Mouse (Mus musculus) cerebellum, adult 8-10 months (tissue): ENCODE data around the gene Olfr437.
"Not testable (repeated sequence)": the region's sequence is repeated elsewhere in the genome, so short reads cannot be mapped to it uniquely, and the experiment has no call there.

Experiments used
- DNase-seq: peaks from one replicate; pipeline ENCODE4 v3.0.0; 2022

The Olfr437 gene

GRCm38 (mm10) chr6:43162982-43163381, at the start of gene Olfr437:
TSS of gene Olfr437 (plus strand) at chr6:43163282.
- no peak for DNase-seq

- not testable (repeated sequence) for DNase-seq
These were observed 16.8 kb upstream of the Olfr437 start, which contains the start of gene Olfr237-ps1 for GRCm38 (mm10) chr6:43146267-43146666. TSS of gene Olfr237-ps1 (plus strand) at chr6:43146567.

GRCm38 (mm10) chr6:43159502-43159901, 3.6 kb upstream of the Olfr437 start:
- peak; percentile 27 for DNase-seq

- DNase-seq, result peak; percentile 6
These were observed 4.2 kb downstream of the Olfr437 start for GRCm38 (mm10) chr6:43167246-43167645.

GRCm38 (mm10) chr6:43171840-43172239, 8.8 kb downstream of the Olfr437 start, which contains the start of gene Olfr13:
TSS of gene Olfr13 (plus strand) at chr6:43172140.
- no peak for DNase-seq

GRCm38 (mm10) chr6:43178129-43178528, 15.0 kb downstream of the Olfr437 start:
- no peak for DNase-seq

GRCm38 (mm10) chr6:43178584-43179501, 15.8 kb downstream of the Olfr437 start:
- DNase-seq, result no peak

GRCm38 (mm10) chr6:43190986-43191385, 27.9 kb downstream of the Olfr437 start:
- no peak for DNase-seq

GRCm38 (mm10) chr6:43196781-43197180, 33.7 kb downstream of the Olfr437 start, which contains the start of gene Olfr435:
TSS of gene Olfr435 (plus strand) at chr6:43197146.
- no peak for DNase-seq

GRCm38 (mm10) chr6:43198094-43198493, 35.0 kb downstream of the Olfr437 start:
- no peak for DNase-seq

GRCm38 (mm10) chr6:43202786-43203185, 39.7 kb downstream of the Olfr437 start:
- DNase-seq, result no peak

GRCm38 (mm10) chr6:43205355-43205754, 42.3 kb downstream of the Olfr437 start:
- no peak for DNase-seq

- DNase-seq, result not testable (repeated sequence)
These were observed 49.8 kb downstream of the Olfr437 start, which contains the start of gene Olfr434 for GRCm38 (mm10) chr6:43212873-43213272. TSS of gene Olfr434 (plus strand) at chr6:43213021.
